Mouse (Mus musculus): ENCODE data around the gene Ttc21b.

DNA sequence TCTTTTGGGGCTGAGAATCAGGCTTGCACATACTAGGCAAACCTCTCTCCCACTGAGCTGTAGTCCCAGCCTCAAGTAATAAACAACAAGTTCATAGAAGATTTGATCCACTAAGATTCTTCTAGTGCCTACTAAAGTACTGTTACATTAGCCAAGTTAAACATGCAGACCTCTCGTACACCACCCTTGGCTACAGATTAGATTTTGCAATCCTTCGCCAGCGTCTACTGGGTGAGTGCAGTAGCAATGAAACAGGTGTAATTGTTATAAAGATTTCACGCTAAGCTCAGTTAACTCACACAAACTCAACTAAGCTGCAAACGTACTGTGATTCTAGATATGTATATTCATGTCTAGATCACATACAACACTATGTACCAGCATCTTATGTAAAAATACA is 17.5 kb downstream of the Ttc21b start:
- TF ChIP-seq CTCF (IDR thresholded peaks at IDR 0.05; ENCODE audit: control insufficient read depth, insufficient read depth, insufficient read length): no peak
- no peak for TF ChIP-seq MAX (IDR thresholded peaks at IDR 0.05)

Data from C2C12 (cell line).